Mouse (Mus musculus) gastrocnemius, adult 8-10 months (tissue): Measurements from ENCODE around the gene Atp8b5. TPM values are rescaled to one million over a fixed set of nuclear protein-coding genes. Genes with fewer than 3 reads are reported as not detected.
A peak's percentile ranks its signal among the peaks of the same experiment; 100 is the strongest.

Source experiments
- DNase-seq, 2 experiments: peaks; one replicate each; pipeline ENCODE4 v3.0.0; 2022; ENCODE audit warnings: low spot score in 2 of 2
- total RNA-seq, 4 experiments: library from RNA; stranded (reverse); gene quantifications; 2 replicates each; pipeline ENCODE4 v1.2.4; 2022

The Atp8b5 gene
- total RNA-seq, 4 experiments from 2014 or later = 0.05 to 0.07 TPM; not detected in 2

- DNase-seq = no peak
These were observed 115.4 kb downstream of the Atp8b5 start for GRCm38 (mm10) chr4:43382155-43383020.

DNA sequence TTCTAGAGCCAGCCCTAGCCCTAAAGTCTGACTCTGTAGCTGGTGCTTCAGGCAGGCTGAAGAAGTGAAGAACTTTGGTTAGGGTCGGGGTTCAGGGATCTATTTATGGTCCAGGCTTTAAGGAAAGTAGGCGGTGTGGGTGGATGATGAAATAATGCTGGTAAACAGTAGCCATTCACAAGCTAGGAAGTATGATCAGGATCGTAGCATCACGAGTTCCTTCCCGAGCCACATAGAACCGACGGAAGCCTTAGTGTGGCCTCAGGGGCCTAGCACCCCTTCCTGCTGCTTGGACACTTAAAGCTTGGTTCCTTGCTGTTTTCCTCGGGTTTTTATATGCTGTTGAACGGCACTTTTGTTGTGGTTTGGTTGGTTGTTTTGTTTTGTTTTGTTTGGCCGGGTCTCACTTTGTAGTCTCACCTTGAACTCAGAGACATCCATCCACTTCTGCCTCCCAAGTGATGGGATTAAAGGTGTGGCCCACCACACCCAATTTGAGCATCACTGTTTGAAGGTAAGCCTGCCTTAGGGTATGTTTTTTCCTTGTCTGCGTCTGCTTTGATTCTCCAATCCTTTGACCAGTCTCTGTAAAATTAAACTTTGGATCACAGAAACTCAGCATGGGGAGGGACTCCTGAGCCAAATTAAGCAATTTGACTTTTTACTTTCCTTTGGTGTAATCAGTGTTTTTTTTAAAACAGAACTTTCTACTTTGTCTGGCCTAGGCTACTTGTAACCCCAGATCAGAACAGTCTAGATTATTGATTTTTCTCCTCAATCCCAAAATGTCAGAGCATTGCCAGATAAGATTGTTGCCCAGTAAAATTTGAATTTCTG is 116.5 kb downstream of the Atp8b5 start:
- no peak for DNase-seq

- DNase-seq = no peak
These were observed 117.1 kb downstream of the Atp8b5 start for GRCm38 (mm10) chr4:43384083-43384460.

DNA sequence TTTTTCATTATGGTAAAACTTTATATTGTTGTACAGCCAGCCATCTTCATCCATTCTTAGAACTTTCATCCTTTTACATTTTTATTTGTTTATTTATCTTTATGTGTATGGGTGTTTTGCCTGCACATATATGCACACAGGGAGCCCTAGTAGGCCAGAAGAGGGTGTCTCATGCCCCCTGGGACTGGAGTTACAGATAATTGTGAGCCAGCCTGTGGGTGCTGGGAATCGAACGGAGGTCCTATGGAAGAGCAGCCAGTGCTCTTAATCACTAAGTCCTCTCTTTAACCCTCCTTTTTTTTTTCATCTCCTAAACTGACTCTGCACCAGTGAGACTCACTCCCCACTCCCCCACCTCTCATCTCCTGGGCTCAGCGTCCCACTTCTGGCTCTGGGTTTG is 117.6 kb downstream of the Atp8b5 start:
- no peak for DNase-seq

DNA sequence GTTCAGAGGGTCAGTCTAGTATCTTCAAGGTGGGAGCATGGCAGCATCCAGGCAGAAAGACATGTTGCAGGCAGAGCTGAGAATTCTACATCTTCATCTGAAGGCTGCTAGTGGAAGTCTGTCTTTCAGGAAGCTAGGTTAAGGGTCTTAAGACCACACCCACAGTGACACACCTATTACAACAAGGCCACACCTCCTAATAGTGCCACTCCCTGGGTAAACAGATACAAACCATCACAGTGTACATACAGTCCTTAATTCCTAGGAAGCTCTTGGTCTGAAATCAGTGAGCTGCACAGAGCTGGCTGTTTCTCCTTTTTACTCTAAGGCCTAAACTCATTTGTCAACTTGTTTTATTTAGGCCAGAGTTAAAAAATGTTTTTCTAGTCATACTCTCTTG is 120.0 kb downstream of the Atp8b5 start:
- no peak for DNase-seq

GRCm38 (mm10) chr4:43389390-43389789 is 122.4 kb downstream of the Atp8b5 start:
- no peak for DNase-seq

GRCm38 (mm10) chr4:43389845-43390440 is 123.0 kb downstream of the Atp8b5 start:
- no peak for DNase-seq

GRCm38 (mm10) chr4:43391521-43392050 is 124.6 kb downstream of the Atp8b5 start:
- DNase-seq = no peak

DNA sequence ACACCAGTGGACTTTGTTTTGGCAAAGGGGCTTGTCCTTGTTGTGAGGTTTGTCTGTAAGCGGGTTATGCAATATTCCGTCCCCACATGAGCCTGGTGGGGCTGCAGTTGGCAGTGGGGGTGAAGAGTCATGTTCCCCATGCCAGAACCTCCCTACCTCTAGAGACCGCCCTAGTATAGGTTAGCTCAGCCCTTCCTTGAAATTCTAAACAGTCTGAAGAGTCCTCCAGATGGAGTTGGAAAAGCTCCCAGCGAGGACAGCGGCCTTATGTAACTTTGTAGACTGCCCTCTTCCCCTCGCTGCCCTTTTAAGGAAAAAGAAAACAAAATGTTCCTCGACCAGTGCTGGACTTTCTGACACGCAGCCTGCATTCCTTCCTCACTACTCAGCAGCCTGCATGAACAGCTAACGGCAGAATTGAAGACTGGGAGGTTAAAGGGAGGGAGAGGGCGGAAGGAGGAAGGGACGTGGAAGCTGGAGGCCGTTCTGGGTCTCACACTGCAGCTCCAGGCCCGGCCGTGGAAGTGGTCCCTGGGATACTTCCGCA is 127.5 kb downstream of the Atp8b5 start:
- peak; percentile 67 to 84 for DNase-seq

DNA sequence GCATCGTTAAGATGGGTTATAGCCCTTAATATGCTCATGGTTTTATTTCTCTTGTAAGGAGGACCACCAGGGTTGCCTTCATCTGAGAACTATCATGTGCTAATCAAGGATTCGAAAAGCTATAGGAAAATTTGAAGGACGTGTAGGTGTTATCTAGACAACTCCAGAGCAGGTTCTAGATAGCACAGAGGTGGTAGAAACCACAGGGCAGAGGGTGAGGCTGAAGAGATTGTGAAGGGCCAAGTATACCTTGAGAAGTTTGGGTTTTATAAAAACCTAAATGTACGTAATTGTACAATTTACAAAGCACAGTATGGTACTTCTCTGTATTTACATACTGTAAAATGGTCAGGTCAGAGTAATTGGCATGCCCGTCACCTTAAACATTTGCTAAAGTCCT is 128.2 kb downstream of the Atp8b5 start:
- no peak for DNase-seq

GRCm38 (mm10) chr4:43395836-43396235 is 128.9 kb downstream of the Atp8b5 start:
- DNase-seq = no peak

DNA sequence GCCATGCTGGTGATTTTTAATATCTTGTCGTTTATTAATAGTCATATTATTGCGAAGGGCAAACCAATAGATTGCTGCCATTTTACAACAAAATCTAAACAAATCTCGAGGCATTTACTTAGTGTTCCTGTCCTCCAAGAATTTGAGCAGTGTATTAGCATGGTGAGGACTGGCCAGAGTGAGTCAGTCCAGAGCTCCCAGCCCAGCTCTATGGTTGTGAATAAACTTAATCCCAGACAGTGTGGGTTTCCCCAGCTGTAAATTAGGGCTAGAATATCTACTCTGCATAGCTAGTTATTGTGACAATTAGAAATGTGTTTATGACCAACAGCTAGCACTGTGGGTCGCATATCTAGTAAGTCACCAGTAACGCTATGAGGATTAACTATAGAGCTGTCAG is 129.4 kb downstream of the Atp8b5 start:
- no peak for DNase-seq

GRCm38 (mm10) chr4:43398014-43398413 is 131.1 kb downstream of the Atp8b5 start:
- DNase-seq = no peak

DNA sequence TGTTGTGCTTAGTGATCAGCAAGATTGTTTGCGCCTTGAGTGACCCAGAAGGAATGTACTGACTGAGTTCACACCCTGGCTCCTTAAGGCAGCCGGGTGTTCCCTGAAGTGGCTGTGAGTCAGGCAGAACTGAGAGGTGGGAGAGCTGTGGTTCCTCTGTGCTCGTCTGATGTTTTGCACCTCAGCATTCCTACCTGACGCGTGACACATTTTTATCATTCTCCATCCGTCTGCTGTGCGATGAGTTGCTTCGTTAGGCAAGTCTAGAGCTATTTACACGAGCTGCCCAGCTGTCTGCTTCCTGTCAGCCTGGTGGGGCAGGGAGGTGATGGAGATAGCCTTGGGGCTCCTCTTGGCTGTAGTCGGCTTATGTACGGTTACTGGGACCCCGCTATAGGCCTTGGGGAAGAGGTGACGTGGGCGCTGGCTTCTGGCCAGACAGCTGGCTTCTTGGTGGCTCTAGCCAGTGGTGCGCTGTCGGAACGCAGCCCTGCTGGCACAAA is 131.9 kb downstream of the Atp8b5 start:
- DNase-seq = peak; percentile 36 to 58

- DNase-seq = peak; percentile 38 to 66
These were observed 132.6 kb downstream of the Atp8b5 start for GRCm38 (mm10) chr4:43399391-43400131.

DNA sequence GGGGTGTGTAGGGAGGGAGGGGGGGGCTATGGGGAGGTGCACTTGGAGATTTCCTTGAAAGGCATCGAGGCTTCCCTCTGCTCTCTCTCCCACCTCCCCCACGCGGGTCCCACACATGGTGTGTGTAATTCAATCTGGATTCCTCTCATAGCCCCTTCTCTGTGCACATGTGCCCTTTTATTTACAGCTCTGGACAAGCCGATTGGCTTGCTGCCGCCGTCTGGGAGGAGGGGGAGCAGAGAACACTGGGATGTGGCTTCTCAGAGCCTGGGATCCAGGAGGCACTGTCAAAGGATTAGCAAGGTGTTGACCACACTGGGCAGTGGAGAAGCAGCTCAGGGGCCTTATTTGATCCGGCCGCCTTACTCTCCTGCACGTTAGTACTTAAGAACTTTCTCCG is 134.0 kb downstream of the Atp8b5 start:
- DNase-seq = no peak

DNA sequence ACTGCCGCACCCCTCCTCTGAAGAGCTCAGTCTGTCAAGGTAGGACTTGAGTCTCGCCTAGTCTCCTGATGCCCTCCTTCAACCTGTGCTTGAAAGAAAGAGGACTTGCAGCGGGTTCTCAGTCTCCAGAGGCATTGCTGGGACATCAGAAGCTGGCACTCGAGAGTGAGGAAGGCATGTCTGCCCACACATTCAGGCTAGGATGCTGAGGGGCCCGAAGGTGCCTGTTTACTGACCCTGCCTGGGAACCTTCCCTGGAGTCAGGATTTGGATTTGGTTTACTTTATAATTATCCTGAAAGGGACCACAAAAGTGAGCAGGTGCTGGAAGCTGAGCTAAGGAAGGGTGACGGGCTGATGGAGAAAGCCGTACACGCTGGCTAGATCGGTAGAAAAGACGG is 134.5 kb downstream of the Atp8b5 start:
- DNase-seq = no peak

DNA sequence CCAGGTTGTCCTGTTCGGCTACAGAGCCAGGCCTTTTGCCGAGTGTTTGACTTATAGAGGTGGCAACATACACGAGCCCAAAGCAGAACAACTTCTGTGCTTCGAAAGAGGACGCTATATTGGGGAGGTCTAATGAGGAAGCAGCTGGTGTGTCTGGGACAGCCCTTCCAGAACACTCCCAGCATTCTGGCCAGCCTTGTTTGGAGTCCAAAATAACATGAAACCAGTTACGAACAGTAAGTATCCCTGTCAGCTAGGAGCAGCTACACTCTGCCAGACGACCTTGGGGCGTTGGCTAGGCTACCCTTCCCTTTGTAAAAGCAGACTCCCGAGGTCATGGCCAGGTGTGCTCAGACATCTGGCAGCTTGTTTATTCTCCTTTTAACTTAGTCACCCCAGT is 135.3 kb downstream of the Atp8b5 start:
- DNase-seq = peak; percentile 51 to 53

GRCm38 (mm10) chr4:43404697-43405096 is 137.7 kb downstream of the Atp8b5 start:
- no peak for DNase-seq

- peak; percentile 40 to 59 for DNase-seq
These were observed 139.4 kb downstream of the Atp8b5 start for GRCm38 (mm10) chr4:43406162-43406971.
